Mouse (Mus musculus) lung, adult 2 months (tissue): ENCODE data around the gene Dchs2.

Source experiments
- CTCF ChIP-seq: fragments of 200-500 bp; IDR thresholded peaks from 2 replicates; pipeline ENCODE4 v1.5.1; 2011; ENCODE audit warnings: mild to moderate bottlenecking, low read length, control low read depth; ENCODE audit not compliant: insufficient read depth
- POLR2A ChIP-seq: fragments of 200-500 bp; IDR thresholded peaks from 2 replicates; pipeline ENCODE4 v1.6.1; 2011; ENCODE audit warnings: low read depth, mild to moderate bottlenecking, control low read depth, low read length, borderline replicate concordance; ENCODE audit errors: extremely low read depth

DNA sequence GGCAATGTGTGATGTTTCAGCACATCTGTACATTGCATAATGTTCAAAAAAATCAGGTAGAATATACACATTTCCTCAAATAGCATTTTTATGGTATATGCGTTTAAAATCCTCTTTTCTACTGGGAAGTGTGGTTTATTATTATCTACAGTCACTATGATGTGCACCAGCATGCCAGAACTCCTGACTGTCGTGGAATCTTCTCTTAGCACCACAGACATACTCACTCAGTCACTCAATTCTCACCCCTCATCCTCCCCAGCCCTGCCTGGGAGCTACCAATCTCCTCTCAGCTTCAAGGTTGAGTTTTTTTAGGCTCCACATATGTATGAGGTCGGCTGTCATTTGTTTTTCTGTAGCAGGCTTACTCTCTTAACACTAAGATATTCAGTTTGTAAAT, 20.8 kb downstream of the Dchs2 start:
- no peak for TF ChIP-seq CTCF
- no peak for TF ChIP-seq POLR2A
